Mouse (Mus musculus) myocyte (in vitro differentiated cells): ENCODE results near the gene Tex12. TPM values are rescaled to one million over a fixed set of nuclear protein-coding genes. Genes with fewer than 3 reads are reported as not detected.
A peak's percentile ranks its signal among the peaks of the same experiment; 100 is the strongest.

Experiments used
- H3K27me3 ChIP-seq: one replicate; pipeline ENCODE4 v1.6.1; 2011; ENCODE audit not compliant: control insufficient read depth, insufficient read depth, insufficient read length
- H3K36me3 ChIP-seq: one replicate; pipeline ENCODE4 v1.6.1; 2011; ENCODE audit not compliant: control insufficient read depth, insufficient read depth
- H3K4me2 ChIP-seq: one replicate; pipeline ENCODE4 v1.6.1; 2011; ENCODE audit warnings: low read depth, control low read depth
- H3K4me3 ChIP-seq: one replicate; pipeline ENCODE4 v1.5.1; 2011; ENCODE audit warnings: mild to moderate bottlenecking, control low read depth, moderate library complexity
- H3K79me2 ChIP-seq: one replicate; pipeline ENCODE4 v1.6.1; 2011; ENCODE audit not compliant: control insufficient read depth, insufficient read depth
- H3ac ChIP-seq: one replicate; pipeline ENCODE4 v1.6.1; 2011; ENCODE audit not compliant: control insufficient read depth, insufficient read length
- CEBPB ChIP-seq: IDR thresholded peaks from 2 replicates; pipeline ENCODE4 v1.6.1; 2011; ENCODE audit warnings: mild to moderate bottlenecking, moderate library complexity; ENCODE audit not compliant: poor library complexity, insufficient read depth, severe bottlenecking
- E2F4 ChIP-seq: IDR thresholded peaks from one replicate; pipeline ENCODE4 v1.6.1; 2011; ENCODE audit warnings: mild to moderate bottlenecking, control low read depth, moderate library complexity; ENCODE audit not compliant: insufficient read depth
- MAX ChIP-seq: IDR thresholded peaks from one replicate; pipeline ENCODE4 v1.6.1; 2011; ENCODE audit warnings: low read depth, mild to moderate bottlenecking, control low read depth
- MYOD1 ChIP-seq, 3 experiments: IDR thresholded peaks; one replicate each; pipeline ENCODE4 v1.6.1; 2011; ENCODE audit warnings: control low read depth in 2 of 3, low read depth in 2 of 3, mild to moderate bottlenecking in 2 of 3, moderate library complexity in 1 of 3; ENCODE audit not compliant: insufficient read length in 2 of 3, control insufficient read depth in 1 of 3
- MYOG ChIP-seq, 3 experiments: IDR thresholded peaks; one replicate each; pipeline ENCODE4 v1.6.1; 2011; ENCODE audit warnings: control low read depth in 2 of 3, low read depth in 2 of 3, mild to moderate bottlenecking in 2 of 3; ENCODE audit not compliant: insufficient read length in 2 of 3, control insufficient read depth in 1 of 3, insufficient read depth in 1 of 3
- POLR2A ChIP-seq: IDR thresholded peaks from one replicate; pipeline ENCODE4 v1.6.1; 2011; ENCODE audit warnings: low read depth, mild to moderate bottlenecking, control low read depth, moderate library complexity; ENCODE audit not compliant: insufficient read length
- POLR2AphosphoS2 ChIP-seq: IDR thresholded peaks from one replicate; pipeline ENCODE4 v1.6.1; 2011; ENCODE audit warnings: low read depth, control low read depth; ENCODE audit not compliant: insufficient read length
- REST ChIP-seq: IDR thresholded peaks from one replicate; pipeline ENCODE4 v1.6.1; 2011; ENCODE audit warnings: mild to moderate bottlenecking, control low read depth, moderate library complexity; ENCODE audit not compliant: insufficient read depth, insufficient read length
- SRF ChIP-seq: IDR thresholded peaks from one replicate; pipeline ENCODE4 v1.6.1; 2011; ENCODE audit warnings: low read depth; ENCODE audit not compliant: control insufficient read depth, insufficient read length
- TCF12 ChIP-seq: IDR thresholded peaks from one replicate; pipeline ENCODE4 v1.6.1; 2011; ENCODE audit warnings: mild to moderate bottlenecking, control low read depth; ENCODE audit not compliant: poor library complexity, insufficient read depth, severe bottlenecking
- TCF3 ChIP-seq: IDR thresholded peaks from one replicate; pipeline ENCODE4 v1.6.1; 2011; ENCODE audit warnings: low read depth, control low read depth; ENCODE audit not compliant: insufficient read length
- USF1 ChIP-seq: IDR thresholded peaks from one replicate; pipeline ENCODE4 v1.6.1; 2011; ENCODE audit warnings: low read depth, mild to moderate bottlenecking, control low read depth, moderate library complexity
- polyA plus RNA-seq: library from polyadenylated mRNA; unstranded; fragments of >200 nt; fragmentation: generic; extraction: Trizol; gene quantifications from one replicate; pipeline ENCODE4 v1.2.1, GENCODE M21; 2012; ENCODE audit warnings: missing spikeins

The Tex12 gene
- polyA plus RNA-seq, 1 experiment: not detected

GRCm38 (mm10) chr9:50569599-50570525 lies 8.7 kb upstream of the Tex12 start:
- no peaks in the 10 kb centered on the region for H3K79me2 ChIP-seq
- H3K4me3 ChIP-seq: no peak overlapping the region
- no peaks in the 10 kb centered on the region for H3K36me3 ChIP-seq
- H3ac ChIP-seq: no peak overlapping the region
- no peaks in the 10 kb centered on the region for H3K27me3 ChIP-seq
- peak overlapping the region; percentile 51 for H3K4me2 ChIP-seq
- no peak for TF ChIP-seq REST
- TF ChIP-seq MYOG (IDR thresholded peaks at IDR 0.05; ENCODE audit: control insufficient read depth in 1 of 3, insufficient read depth in 1 of 3, insufficient read length in 2 of 3, low read depth in 2 of 3): no peak
- no peak for TF ChIP-seq USF1
- no peak for TF ChIP-seq MYOD1 (IDR thresholded peaks at IDR 0.05; ENCODE audit: control insufficient read depth in 1 of 3, insufficient read length in 2 of 3, low read depth in 2 of 3)
- no peak for TF ChIP-seq POLR2A
- TF ChIP-seq MAX: no peak
- no peak for TF ChIP-seq CEBPB
- TF ChIP-seq POLR2AphosphoS2: no peak
- TF ChIP-seq E2F4: no peak
- no peak for TF ChIP-seq TCF12
- no peak for TF ChIP-seq SRF
- no peak for TF ChIP-seq TCF3

DNA sequence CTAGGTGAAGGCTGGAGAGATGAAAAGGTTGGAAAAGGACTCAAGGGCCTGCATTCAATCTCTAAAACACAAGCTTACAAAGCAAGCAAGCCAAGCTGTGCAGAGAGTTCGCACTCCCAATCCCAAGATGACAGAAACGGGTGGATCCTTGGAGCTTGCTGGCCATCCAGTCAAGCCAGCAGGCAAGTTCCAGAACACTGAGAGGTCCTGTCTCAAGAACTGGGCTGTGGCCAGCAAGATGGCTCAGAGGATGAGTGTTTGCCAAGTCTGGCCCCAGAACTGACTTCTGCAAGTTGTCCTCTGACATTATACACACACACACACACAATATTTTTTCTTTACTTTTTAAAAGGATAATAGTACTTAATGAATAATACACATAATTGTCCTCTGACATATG lies 6.8 kb upstream of the Tex12 start:
- no peak overlapping the region for H3ac ChIP-seq
- H3K36me3 ChIP-seq: no peaks in the 10 kb centered on the region
- H3K4me2 ChIP-seq: no peak overlapping the region
- TF ChIP-seq MYOD1 (IDR thresholded peaks at IDR 0.05; ENCODE audit: control insufficient read depth in 1 of 3, insufficient read length in 2 of 3, low read depth in 2 of 3): no peak
- TF ChIP-seq TCF12: no peak
- no peak for TF ChIP-seq REST
- TF ChIP-seq E2F4: no peak
- no peak for TF ChIP-seq CEBPB
- TF ChIP-seq MAX: no peak
- TF ChIP-seq SRF: no peak
- TF ChIP-seq USF1: no peak
- TF ChIP-seq TCF3: no peak
- no peak for TF ChIP-seq MYOG (IDR thresholded peaks at IDR 0.05; ENCODE audit: control insufficient read depth in 1 of 3, insufficient read depth in 1 of 3, insufficient read length in 2 of 3, low read depth in 2 of 3)
- H3K79me2 ChIP-seq: no peaks in the 10 kb centered on the region
- no peaks in the 10 kb centered on the region for H3K27me3 ChIP-seq
- no peak overlapping the region for H3K4me3 ChIP-seq

DNA sequence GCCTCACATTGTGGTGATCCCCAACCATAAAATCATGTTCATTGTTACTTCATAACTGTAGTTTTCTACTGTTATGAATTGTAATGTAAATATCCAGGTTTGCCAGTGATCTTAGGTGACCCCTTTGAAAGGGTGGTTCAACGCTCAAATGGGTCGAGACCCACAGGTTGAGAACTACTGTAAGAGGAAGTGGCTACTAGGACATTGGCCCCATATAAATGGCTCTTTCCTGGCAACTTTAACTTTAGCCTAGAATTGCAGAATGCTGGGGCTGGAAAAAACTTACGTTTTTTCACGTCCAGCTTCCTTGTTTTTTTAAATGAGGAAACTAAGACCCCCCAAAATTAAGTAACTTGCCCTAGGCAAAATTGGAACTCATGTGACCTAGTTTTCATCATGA lies 6.2 kb upstream of the Tex12 start:
- Histone ChIP-seq H3K36me3 (no peaks in the 10 kb centered on the region), H3K4me3 (no peak overlapping the region), H3K4me2 (no peak overlapping the region), H3ac (no peak overlapping the region), H3K79me2 (no peaks in the 10 kb centered on the region), H3K27me3 (no peaks in the 10 kb centered on the region)
- TF ChIP-seq TCF3: no peak
- TF ChIP-seq MYOD1 (IDR thresholded peaks at IDR 0.05; ENCODE audit: control insufficient read depth in 1 of 3, insufficient read length in 2 of 3, low read depth in 2 of 3): no peak
- TF ChIP-seq MYOG (IDR thresholded peaks at IDR 0.05; ENCODE audit: control insufficient read depth in 1 of 3, insufficient read depth in 1 of 3, insufficient read length in 2 of 3, low read depth in 2 of 3): no peak
- no peak for TF ChIP-seq MAX
- no peak for TF ChIP-seq POLR2AphosphoS2
- TF ChIP-seq SRF: no peak
- TF ChIP-seq CEBPB: no peak
- TF ChIP-seq POLR2A: no peak
- no peak for TF ChIP-seq E2F4
- TF ChIP-seq TCF12: no peak
- TF ChIP-seq USF1: no peak
- no peak for TF ChIP-seq REST

DNA sequence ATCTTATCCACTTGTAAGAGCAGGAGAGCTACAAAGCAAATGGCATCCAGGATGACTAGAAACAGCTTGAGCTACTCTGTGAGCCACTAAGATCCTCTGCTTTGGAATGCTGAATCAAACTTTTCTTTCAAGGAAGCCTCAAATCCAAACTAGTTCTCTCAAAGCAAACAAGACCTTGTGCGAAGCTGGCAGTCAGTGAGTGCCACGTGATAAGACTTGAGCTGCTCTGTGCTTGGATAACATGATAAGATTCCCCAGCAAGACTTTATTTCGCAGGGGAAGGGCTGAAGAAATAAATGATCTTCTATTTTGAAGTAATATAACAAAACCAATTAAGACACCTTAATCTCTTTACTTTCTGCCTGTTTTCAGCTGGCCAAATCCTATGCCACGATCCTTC lies 4.8 kb upstream of the Tex12 start:
- H3K4me3 ChIP-seq: no peak overlapping the region
- no peak for TF ChIP-seq POLR2A
- no peak for TF ChIP-seq MAX
- TF ChIP-seq POLR2AphosphoS2: no peak
- TF ChIP-seq MYOD1 (IDR thresholded peaks at IDR 0.05; ENCODE audit: control insufficient read depth in 1 of 3, insufficient read length in 2 of 3, low read depth in 2 of 3): no peak
- no peak for TF ChIP-seq E2F4
- TF ChIP-seq CEBPB: no peak
- no peak for TF ChIP-seq SRF
- no peak for TF ChIP-seq TCF3
- no peak for TF ChIP-seq TCF12
- no peak for TF ChIP-seq MYOG (IDR thresholded peaks at IDR 0.05; ENCODE audit: control insufficient read depth in 1 of 3, insufficient read depth in 1 of 3, insufficient read length in 2 of 3, low read depth in 2 of 3)
- H3K79me2 ChIP-seq: no peaks in the 10 kb centered on the region
- no peaks in the 10 kb centered on the region for H3K27me3 ChIP-seq
- H3ac ChIP-seq: no peak overlapping the region
- no peaks in the 10 kb centered on the region for H3K36me3 ChIP-seq
- H3K4me2 ChIP-seq: no peak overlapping the region
